In genomic region chr8:117254496-117254895, GRCm38 (mm10) we compare ENCODE assay signal across 1 mouse cellular context.
TF ChIP-seq lines count a peak whose summit lies in the region.

No protein-coding gene starts in this region.

TF ChIP-seq in MEL, 35 proteins besides CTCF, POLR2A, EP300 and RAD21:
- peak; percentile 74 for TF ChIP-seq TBP (IDR thresholded peaks at IDR 0.05; ENCODE audit: low read depth, low read length)
- no peak for TF ChIP-seq UBTF (IDR thresholded peaks at IDR 0.05; ENCODE audit: borderline replicate concordance, insufficient read depth, low read depth, low read length)
- no peak for TF ChIP-seq MAX (IDR thresholded peaks at IDR 0.05; ENCODE audit: low read length)
- TF ChIP-seq POLR2AphosphoS2 (IDR thresholded peaks at IDR 0.05; ENCODE audit: low read length) = no peak
- no peak for TF ChIP-seq E2F4 (IDR thresholded peaks at IDR 0.05; ENCODE audit: borderline replicate concordance, low read depth, low read length)
- TF ChIP-seq MAFK (IDR thresholded peaks at IDR 0.05; ENCODE audit: borderline replicate concordance, low read depth, low read length) = no peak
